Mouse (Mus musculus): Measurements from ENCODE around the gene Iscu. TPM values are rescaled to one million over a fixed set of nuclear protein-coding genes. Genes with fewer than 3 reads are reported as not detected.
A peak's percentile ranks its signal among the peaks of the same experiment; 100 is the strongest.
"Not testable (repeated sequence)": the region's sequence is repeated elsewhere in the genome, so short reads cannot be mapped to it uniquely, and the experiment has no call there.

Iscu gene
- total RNA-seq, 2 experiments from 2014 or later, result 137 to 139 TPM

DNA sequence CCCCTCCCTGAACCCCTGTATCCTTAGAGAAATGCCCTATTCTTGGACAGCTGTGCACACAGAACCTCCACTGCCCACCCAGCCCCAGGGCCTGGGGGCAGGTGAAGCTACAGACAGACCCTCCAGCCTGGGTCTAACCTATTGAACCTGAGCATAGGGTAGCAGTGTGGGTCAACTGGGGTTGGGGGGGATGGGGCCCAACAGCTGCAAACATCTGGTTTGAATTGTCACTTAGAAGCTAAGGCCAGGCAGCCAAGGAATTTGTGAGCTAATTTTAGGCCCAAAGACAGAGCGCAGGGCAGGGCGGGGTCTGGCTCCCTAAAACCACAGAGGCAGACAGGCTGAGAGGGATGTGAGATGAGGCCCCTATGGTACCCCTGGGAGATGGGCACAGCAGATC is 35.6 kb downstream of the Iscu start:
- intact Hi-C loops (cut with DNase I), result no loop called here
- DNase-seq, result no peak

DNA sequence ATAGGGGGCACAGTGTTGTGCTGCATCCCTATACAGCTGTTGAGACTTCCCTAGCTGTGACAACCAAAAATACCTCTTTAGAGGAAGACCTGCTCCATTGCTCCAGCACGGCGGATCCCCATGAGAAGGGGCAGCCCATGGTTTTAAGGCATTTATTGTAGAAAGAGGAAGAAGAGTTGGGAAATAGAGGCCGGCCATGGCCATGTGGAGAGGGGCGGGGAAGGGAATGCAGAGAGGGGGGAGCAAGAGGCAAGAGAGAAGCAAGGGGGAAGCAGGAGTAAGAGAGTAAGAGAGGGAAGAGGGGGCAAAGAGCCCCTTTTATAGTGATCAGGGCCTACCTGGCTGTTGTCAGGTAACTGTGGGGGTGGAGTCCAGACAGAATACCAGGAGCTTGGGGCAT is 37.6 kb downstream of the Iscu start:
- DNase-seq, result no peak
- intact Hi-C loops (cut with DNase I), result loop anchor here (10.0 kb wide), 1 partner anchor 445 kb away; no protein-coding TSS in a partner anchor

DNA sequence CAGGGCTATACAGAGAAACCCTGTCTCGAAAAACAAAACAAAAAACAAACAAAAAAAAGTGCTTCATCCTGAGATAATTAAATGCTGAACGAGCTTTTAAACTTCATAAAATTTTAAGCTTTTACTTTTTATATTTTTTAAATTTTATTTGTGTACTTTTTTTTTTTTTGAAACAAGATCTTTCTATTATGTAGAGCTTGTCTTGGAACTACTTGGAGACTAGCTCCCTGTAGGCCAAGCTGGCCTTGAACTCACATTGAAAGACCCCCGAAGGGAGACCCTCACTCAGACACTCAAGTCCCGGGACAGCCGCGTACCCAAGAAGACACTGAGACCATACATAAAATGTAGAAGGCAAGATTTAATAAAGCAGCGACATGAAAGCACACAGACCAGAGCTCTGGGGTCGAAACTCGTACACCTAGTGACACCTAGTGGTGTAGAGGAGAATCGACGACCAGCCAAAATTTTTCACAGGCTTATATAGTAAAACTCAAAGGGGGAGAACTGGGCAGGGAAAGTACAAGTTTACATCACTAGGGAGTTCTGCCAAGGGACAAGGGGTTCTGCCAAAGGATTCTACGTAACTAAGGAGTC is 39.4 kb downstream of the Iscu start:
- intact Hi-C loops (cut with DNase I), result loop anchor here (10.0 kb wide), 1 partner anchor 447 kb away; no protein-coding TSS in a partner anchor
- DNase-seq, result not testable (repeated sequence)

DNA sequence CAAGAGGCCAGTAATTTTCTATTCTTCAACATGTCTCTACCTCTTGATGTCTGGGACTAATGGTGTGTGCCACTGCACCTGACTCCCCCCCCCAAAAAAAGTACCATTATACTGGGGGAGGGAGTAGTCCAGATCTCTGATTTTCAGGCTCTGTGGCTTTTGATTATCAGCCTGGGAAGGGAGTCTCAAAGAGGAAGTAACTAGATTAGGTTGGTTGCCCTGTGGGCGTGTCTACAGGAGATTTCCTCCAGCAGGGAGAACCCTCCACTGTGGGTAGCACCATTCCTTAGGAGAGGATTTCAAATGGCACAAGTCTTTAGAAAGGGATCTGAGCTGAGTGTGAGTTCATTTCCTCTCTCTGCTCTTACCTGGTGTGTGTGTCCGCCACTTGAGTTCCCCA is 40.1 kb downstream of the Iscu start:
- intact Hi-C loops (cut with DNase I), result loop anchor here (10.0 kb wide), 1 partner anchor 448 kb away; no protein-coding TSS in a partner anchor
- no peak for DNase-seq

DNA sequence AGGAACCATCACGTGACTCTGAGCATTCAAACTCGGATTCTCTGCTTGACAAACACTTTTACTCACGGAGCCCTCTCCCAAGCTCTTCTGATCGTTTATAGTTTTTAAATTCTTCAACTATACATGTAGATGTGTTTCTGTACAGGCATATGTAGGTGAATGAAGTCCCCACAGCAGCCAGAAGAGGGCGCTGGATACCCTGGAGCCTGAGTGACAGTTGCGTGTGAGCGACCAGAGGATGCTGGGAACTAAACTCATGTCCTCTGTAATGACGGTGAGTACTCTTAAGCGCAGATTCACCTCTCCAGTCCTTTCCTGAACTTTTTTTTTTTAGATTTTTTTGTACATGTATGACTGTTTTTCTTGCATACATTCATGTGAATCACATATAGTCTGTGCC is 41.1 kb downstream of the Iscu start:
- DNase-seq, result no peak
- intact Hi-C loops (cut with DNase I), result loop anchor here (10.0 kb wide), 1 partner anchor 449 kb away; no protein-coding TSS in a partner anchor

DNA sequence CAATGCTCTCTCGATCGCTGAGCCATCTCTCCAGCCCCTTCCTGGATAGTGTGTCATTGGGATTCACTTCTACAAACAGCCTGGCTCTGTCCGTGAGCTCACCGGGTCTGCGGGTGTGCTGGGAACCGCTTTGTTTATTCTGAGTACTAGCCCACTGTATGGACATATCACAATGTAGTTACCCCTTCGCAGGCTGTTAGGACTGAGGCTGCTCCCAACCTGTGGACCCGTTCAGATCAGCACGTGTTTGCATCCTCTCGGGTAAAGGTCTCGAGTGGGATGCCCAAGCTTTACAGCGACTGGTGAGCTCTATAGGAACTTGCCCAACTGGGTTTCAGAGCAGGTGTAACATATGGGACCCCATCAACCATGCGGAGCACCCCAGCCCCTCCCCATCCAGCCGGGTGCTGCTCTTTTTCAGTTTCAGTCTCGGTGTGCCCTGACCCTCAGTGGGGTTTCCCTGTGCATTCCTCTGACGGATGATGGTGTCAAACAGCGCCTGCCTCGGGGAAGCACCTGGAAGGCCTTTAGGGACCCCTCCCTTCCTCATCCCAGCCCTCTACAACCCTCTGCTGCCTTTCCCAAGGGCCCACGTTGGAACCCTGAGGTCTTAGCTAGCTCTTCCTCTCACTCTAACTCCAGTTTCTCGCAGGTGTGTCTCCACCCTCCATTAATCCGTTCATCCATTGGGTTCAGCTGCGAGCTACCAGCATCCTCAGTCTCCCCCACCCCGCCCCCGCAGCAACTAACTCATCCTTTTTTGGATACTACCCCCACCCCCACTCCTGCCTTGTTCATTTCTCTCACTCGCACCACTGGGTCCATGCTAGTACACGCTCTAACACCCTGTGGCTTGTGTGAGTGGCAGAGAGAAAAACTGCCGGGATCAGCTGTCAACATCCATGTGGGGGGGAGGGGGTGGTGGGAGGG is 41.8 kb downstream of the Iscu start:
- intact Hi-C loops (cut with DNase I), result loop anchor here (1.0 to 10.0 kb wide), 2 partner anchors 39 to 450 kb away; no protein-coding TSS in a partner anchor

DNA sequence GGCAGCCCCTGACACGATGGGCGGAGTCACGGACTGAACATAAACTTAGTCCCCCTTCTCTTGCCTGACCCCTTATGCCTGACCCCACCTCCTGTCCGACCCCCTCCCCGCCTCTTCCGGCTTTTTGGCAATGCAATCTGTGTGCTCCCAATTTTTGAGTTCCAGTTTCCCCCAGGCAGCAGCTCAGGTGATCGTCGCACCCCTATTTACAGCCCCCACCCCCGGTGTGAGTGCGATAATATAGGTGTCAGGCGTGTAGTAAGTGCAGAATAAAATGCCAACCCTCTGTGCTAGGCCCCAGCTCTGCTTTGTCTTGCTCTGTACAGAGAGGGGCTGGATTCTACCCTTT is 42.5 kb downstream of the Iscu start:
- intact Hi-C loops (cut with DNase I), result loop anchor here (1.0 to 10.0 kb wide), 2 partner anchors 40 to 450 kb away; no protein-coding TSS in a partner anchor

More for the DNA sequence above, 41.8 kb downstream of the Iscu start:
- DNase-seq, result no peak

DNA sequence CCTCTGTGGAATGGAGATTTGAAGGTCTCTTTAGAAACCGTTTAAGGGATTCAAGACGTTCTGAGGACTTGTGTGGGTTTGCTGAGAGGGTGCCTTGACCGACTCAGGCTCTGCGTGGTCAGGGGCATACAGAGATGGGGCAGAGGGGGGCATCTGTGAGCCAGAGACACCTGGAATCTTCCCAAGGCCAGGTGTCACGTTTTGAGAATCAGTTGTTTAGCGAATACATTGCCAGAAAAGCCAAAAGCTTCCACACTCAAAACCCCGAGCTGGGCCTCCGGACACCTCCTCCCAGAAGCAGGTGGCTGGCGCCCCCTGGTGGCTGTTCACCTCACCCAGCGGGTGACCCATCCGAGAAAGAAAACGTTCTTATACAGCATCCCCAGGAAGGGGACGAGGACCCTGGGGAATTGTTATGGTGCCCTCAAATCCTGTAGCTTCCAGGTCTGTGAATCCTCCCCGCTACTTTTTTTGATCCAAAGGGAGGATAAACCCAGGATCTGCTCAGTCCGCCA is 43.1 kb downstream of the Iscu start:
- peak; percentile 55 to 74 for DNase-seq
- intact Hi-C loops (cut with DNase I), result loop anchor here (1.0 to 10.0 kb wide), 2 partner anchors 40 to 451 kb away; no protein-coding TSS in a partner anchor

More for the DNA sequence above, 42.5 kb downstream of the Iscu start:
- DNase-seq, result no peak

DNA sequence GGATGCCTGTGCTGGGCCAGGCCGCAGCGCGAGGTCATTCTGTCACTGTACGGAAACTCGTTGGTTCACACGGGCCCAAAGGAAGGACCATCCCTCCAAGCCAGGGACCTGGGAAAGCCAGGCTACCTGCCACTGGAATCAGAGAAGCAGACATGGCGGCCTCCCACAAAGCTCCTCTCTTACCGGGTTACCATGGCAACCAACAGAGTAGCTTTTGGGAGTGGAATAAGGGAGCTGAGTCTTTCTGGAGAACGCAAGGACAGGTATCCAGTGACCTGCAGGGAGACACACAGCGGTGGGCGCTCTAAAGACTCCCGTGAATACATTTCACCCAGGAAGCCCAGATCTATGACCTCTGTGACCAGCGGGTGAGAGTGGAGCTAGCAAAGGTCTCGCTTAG is 46.0 kb downstream of the Iscu start:
- DNase-seq, result no peak
- intact Hi-C loops (cut with DNase I), result loop anchor here (10.0 kb wide), 1 partner anchor 454 kb away; no protein-coding TSS in a partner anchor

DNA sequence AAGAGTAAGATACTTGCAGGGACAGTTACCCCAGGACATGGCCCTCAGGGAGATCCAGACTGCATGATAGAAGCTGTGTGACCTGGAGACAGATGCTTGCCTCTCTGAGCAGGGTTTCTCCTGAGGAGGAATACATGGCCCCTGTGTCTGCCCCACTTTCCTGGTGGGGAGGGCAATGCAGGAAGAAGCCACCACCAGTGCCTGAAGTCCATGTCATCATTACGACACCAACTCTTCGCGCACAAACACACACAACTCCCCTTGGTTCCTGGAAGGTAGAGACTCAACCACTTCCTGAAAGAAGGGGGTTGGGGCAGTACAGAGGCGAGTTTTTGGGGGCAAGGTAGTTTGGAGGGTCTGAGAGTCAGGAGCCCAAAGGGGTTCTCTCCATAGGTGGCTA is 51.7 kb downstream of the Iscu start:
- no peak for DNase-seq
- intact Hi-C loops (cut with DNase I), result no loop called here

DNA sequence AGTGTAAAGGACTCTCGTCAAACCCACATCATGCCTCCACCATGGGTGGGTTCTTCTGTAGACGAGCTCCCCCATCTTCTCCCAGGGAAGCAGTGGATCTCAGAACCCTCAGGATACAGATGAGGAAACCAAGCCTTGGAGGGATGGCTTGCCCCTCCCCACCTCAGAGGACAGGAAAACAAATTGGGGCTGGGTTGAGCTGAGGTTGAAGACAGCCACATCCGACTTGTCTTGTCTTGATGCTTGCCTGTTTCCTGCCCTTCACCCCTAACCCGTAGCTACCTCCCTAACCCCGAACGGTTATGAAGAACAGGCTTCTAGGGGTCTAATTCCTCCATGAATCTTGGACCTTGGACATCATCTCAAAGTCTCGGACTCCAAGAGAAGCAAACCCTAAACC is 53.0 kb downstream of the Iscu start:
- no peak for DNase-seq
- intact Hi-C loops (cut with DNase I), result no loop called here

DNA sequence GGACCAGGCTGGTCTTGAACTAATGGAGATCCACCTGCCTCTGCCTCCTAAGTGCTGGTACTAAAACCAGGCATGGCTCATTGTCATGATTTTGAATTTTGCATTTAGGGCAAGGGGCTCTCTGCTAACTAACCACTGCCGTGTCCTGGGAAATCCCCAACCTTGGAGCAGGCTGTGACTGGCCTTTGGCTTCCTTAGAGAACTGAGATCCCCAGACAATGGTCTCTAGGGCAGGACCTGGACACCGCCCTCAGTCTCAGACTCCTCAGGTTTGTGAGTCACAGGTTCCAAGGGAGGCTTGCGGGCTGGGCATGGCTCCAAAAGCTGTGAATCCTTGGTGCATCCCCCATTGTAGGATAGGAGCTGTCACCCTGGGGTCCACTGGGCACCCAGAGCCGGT is 54.1 kb downstream of the Iscu start:
- intact Hi-C loops (cut with DNase I), result no loop called here
- DNase-seq, result no peak

Other genes starting within 250 kb of the Iscu start
- 10 to 100 TPM; 11.8 to 14.0 TPM for gene Cmklr1, start 122.3 kb upstream of the Iscu start, total RNA-seq (2021)
- gene 1700069L16Rik, start 48.0 kb upstream of the Iscu start, total RNA-seq (2021), result not detected
- 1 to 10 TPM; 5.1 to 6.4 TPM for gene Ficd, start 36.9 kb upstream of the Iscu start, total RNA-seq (2021)
- 1 to 10 TPM; 7.3 to 8.0 TPM for gene Sart3, start 238 bp upstream of the Iscu start, total RNA-seq (2021)
- 1 to 10 TPM; 2.2 to 2.7 TPM for gene Tmem119, start 27.8 kb downstream of the Iscu start, total RNA-seq (2021)
- gene Selplg, start 59.9 kb downstream of the Iscu start, total RNA-seq (2021), result 1 to 10 TPM; 1.0 to 1.2 TPM
- 10 to 100 TPM; 10.6 to 14.4 TPM for gene Coro1c, start 136.0 kb downstream of the Iscu start, total RNA-seq (2021)
- 1 to 10 TPM; 5.1 to 7.5 TPM for gene Ssh1, start 221.1 kb downstream of the Iscu start, total RNA-seq (2021)
- not detected for gene Dao, start 231.0 kb downstream of the Iscu start, total RNA-seq (2021)